Mouse (Mus musculus) layer of hippocampus, postnatal 10 days (tissue): ENCODE data around the gene Camta1. TPM values are rescaled to one million over a fixed set of nuclear protein-coding genes. Genes with fewer than 3 reads are reported as not detected.
A peak's percentile ranks its signal among the peaks of the same experiment; 100 is the strongest.

Experiments
- DNase-seq, 2 experiments: peaks; one replicate each; pipeline ENCODE4 v3.0.0; 2021; ENCODE audit warnings: low spot score in 2 of 2
- total RNA-seq, 2 experiments: library from RNA; stranded (reverse); gene quantifications; 2 replicates each; pipeline ENCODE4 v1.2.3; 2021

The Camta1 gene
- total RNA-seq, 2 experiments from 2014 or later = 218 to 223 TPM

- no peak for DNase-seq
Observed at GRCm38 (mm10) chr4:151170658-151171057, 691.0 kb downstream of the Camta1 start.

GRCm38 (mm10) chr4:151166969-151167368, 694.7 kb downstream of the Camta1 start:
- DNase-seq = no peak

- peak; percentile 96 for DNase-seq
Observed at GRCm38 (mm10) chr4:151165539-151165938, 696.1 kb downstream of the Camta1 start.

- DNase-seq = no peak
Observed at GRCm38 (mm10) chr4:151164309-151164708, 697.4 kb downstream of the Camta1 start.

- DNase-seq = no peak
Observed at GRCm38 (mm10) chr4:151161869-151162268, 699.8 kb downstream of the Camta1 start.

GRCm38 (mm10) chr4:151160932-151161331, 700.7 kb downstream of the Camta1 start:
- DNase-seq = no peak

- DNase-seq = no peak
Observed at GRCm38 (mm10) chr4:151160476-151160875, 701.2 kb downstream of the Camta1 start.

GRCm38 (mm10) chr4:151158250-151158649, 703.4 kb downstream of the Camta1 start:
- no peak for DNase-seq

- DNase-seq = peak; percentile 94 to 95
Observed at GRCm38 (mm10) chr4:151156904-151157303, 704.8 kb downstream of the Camta1 start.

- no peak for DNase-seq
Observed at GRCm38 (mm10) chr4:151155587-151155986, 706.1 kb downstream of the Camta1 start.

- no peak for DNase-seq
Observed at GRCm38 (mm10) chr4:151154306-151154705, 707.4 kb downstream of the Camta1 start.

- no peak for DNase-seq
Observed at GRCm38 (mm10) chr4:151152010-151152409, 709.7 kb downstream of the Camta1 start.

GRCm38 (mm10) chr4:151150842-151151241, 710.8 kb downstream of the Camta1 start:
- DNase-seq = no peak

GRCm38 (mm10) chr4:151150115-151150514, 711.6 kb downstream of the Camta1 start:
- DNase-seq = no peak

- DNase-seq = no peak
Observed at GRCm38 (mm10) chr4:151147541-151147940, 714.1 kb downstream of the Camta1 start.

GRCm38 (mm10) chr4:151144121-151144520, 717.6 kb downstream of the Camta1 start:
- DNase-seq = no peak

GRCm38 (mm10) chr4:151141196-151141880, 720.3 kb downstream of the Camta1 start:
- DNase-seq = peak; percentile 100

- peak; percentile 87 to 88 for DNase-seq
Observed at GRCm38 (mm10) chr4:151140368-151140982, 721.2 kb downstream of the Camta1 start.

- peak; percentile 88 to 92 for DNase-seq
Observed at GRCm38 (mm10) chr4:151139053-151139840, 722.4 kb downstream of the Camta1 start.

- DNase-seq = no peak
Observed at GRCm38 (mm10) chr4:151138586-151138985, 723.1 kb downstream of the Camta1 start.

GRCm38 (mm10) chr4:151138135-151138534, 723.5 kb downstream of the Camta1 start:
- peak in 1 of 2 experiments; percentile 40 for DNase-seq

- no peak for DNase-seq
Observed at GRCm38 (mm10) chr4:151137701-151138100, 724.0 kb downstream of the Camta1 start.
